Mouse (Mus musculus) kidney, adult 11 months (tissue): ENCODE measurements at regions not wholly inside any gene's neighbourhood (a gene's known extent, or its start where the extent isn't known, plus 50 kb on each side); places are given as distances from the start of the nearest gene placed in this dataset.
"Not testable (repeated sequence)": the region's sequence is repeated elsewhere in the genome, so short reads cannot be mapped to it uniquely, and the experiment has no call there.

Experiments
- DNase-seq: peaks from one replicate; pipeline ENCODE4 v3.0.0; 2022

DNA sequence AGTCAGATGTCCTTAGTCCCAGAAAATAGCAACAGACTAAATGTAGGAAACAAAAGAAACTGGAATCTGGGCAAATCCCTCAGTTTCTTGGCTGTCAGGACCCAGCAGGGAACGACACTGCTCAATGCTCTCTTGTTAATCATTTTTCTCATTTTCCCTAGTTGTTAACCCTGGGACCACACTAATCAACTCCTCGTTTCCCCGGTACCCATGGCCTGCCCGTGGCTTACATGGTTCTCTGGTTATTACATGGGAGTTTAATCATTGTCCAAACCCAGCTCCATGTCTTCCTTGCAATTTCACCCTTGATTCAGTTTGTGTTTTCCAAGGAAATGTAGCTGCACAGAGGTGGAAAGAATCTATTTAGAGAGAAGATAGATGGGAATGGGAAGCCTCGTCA is 580.1 kb upstream of the Klhl29 start:
- DNase-seq, result no peak

DNA sequence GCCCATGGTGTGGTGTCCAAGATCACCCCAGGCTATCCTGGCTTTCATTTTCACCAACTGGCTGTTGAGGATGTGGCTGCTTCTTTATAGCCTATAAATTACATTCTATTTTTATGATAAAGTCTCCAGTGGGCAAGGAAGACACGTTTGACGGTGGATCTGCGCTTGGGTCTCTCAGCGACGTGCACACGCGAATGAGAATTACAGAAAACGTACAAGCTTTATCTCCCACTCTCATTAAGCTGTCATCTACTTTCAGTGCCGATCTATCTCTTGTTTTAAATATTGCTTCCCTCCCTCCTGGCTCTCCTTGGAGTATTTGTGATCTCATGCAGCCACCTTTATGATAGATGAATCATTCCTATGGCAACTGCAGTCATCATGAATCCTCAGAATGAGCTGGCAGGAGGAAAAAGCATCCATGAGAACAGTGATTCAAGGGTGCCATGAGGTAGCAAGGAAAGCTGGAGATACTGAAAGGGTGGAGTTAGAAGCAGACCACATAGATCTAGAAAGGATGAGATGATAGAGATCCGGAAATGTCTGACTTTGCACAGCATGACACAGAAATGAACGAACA is 568.0 kb upstream of the Klhl29 start:
- no peak for DNase-seq

DNA sequence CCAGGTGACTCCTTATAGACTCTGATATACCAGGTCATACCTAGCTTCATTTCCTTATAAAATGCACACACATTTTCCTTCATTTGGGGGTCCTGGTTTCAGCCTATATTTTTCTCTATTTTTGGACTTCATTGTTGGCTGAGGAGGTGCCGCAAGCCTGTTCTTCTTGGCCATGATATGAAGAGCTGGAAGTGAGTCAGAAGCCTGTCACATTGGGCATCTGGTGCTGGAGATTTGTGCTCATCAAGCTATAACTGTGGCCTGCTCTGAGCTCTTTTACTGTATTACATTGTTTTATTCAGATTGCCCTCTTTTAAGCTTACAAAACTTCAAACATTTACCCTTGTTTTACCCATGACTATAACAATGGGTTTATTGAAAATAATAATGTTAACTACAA is 545.8 kb upstream of the Klhl29 start:
- DNase-seq, result no peak

DNA sequence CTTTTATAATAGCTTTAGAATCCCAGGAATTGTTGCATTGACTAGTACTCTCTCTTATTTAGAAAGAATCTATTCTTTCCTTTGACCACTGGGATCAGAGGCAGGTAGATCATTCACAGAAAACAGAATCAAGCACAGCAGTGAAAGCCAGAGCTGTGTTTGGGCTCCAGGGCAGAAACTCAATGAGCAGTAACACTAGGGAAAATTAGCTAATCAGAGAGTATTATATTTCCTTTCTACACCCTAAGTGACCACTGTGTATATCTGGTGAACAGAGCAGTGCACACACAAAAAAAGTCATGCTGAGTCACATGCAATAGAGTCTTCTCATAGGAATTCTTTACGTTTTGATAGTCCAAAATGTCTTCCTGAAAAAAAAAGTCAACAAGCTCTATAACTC is 542.5 kb upstream of the Klhl29 start:
- DNase-seq, result no peak

GRCm38 (mm10) chr12:5906251-5906650 is 530.8 kb upstream of the Klhl29 start:
- DNase-seq, result no peak

DNA sequence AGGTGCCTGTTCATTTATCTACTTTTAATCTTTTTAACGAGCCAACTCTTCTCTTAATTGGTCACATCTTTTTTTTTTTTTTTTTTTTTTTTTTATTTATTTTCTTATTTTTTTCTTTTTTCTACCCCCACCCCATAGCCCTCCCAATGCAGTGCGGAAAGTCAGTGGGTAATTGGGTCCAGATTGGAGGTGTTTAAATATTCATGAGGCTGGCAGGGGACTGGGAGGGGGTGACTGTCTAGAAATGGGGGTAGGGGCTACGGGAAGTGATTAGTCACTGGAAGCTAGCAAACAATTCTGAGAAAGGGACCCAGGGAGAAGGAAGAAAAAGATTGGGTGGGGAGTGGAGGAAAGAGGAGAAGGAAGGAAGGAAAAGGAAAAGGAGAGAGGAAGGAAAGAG is 516.3 kb upstream of the Klhl29 start:
- not testable (repeated sequence) for DNase-seq

- DNase-seq, result no peak
Measured at GRCm38 (mm10) chr12:5866701-5867100, 491.2 kb upstream of the Klhl29 start.

DNA sequence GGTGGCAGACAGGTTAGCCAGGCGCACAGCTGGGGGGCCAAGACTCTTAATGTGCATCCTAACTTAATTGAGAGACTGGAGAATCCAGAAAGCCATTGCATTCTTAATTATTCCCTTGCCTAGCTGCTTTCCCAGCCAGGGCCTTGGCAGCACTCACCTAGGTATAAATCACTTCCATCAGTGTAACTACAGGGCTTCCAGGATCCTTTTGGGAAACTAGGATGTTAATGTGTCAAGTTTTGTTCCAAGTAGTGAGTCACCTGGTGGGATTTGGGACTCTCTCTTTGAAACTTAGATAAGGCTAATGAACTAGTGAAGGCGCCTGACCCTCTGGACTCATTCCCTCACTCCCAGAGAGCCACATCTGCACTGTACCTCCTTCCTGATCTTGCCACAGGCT is 484.3 kb upstream of the Klhl29 start:
- DNase-seq, result no peak

DNA sequence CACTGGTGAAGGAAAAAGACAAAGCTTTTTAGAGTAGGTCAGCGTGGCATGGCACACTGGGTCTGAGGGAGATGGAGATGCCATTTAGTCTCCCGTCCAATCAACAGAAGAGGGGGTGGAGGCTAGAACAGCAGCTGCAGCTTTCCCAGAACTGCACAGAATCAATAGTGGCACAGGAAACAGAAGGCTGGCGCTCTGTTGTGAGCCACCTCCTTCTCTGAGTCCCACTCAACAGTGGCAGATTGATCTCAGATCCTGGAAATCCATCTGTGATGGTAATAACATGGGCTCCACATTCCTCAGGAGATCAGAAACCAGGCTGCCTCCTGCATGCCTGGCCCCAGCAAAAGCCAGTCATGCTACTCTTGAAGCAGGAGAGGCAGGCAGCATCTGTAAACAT is 480.9 kb upstream of the Klhl29 start:
- DNase-seq, result no peak

DNA sequence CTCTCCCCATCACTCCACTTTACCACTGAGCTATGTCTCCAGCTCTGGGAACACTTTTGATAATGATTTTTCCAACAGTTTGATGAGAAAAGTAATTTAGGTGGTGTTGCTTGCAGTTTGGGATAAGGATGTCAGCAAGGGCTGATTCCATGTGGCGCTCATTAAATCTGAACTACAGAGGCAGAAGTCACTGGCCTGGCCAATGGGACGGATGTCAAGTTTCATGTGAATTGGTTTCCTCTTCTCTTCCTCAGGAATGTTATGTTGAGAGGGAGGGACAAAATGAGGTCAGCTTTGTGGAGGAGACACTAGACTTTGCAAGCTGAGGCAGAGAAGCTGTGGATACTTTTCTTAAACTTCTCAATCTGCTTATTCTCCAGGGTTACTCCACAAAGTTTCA is 434.9 kb upstream of the Klhl29 start:
- no peak for DNase-seq

GRCm38 (mm10) chr12:5810009-5810408 is 434.5 kb upstream of the Klhl29 start:
- no peak for DNase-seq

GRCm38 (mm10) chr12:5807996-5808886 is 432.8 kb upstream of the Klhl29 start:
- DNase-seq, result no peak

- DNase-seq, result no peak
Measured at GRCm38 (mm10) chr12:5805731-5806130, 430.2 kb upstream of the Klhl29 start.

DNA sequence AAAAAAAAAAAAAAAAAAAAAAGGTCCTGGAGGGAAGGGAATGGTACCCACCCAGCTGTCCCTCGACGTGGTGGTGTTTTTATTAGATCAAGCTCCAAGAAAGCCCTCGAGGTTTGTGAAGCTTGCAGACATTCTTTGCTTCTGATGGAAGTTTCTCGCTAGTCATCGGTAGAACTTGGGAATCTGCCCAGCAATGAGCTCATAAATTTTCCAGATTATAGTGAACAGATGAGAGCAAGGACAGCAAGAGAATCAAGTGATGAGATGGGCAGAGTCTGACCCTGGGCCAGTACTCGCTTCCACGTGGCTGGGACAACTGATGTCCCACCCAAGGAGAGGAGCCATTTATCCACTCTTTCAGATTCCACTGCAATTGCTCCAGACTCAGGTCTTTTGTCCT is 417.6 kb upstream of the Klhl29 start:
- no peak for DNase-seq

DNA sequence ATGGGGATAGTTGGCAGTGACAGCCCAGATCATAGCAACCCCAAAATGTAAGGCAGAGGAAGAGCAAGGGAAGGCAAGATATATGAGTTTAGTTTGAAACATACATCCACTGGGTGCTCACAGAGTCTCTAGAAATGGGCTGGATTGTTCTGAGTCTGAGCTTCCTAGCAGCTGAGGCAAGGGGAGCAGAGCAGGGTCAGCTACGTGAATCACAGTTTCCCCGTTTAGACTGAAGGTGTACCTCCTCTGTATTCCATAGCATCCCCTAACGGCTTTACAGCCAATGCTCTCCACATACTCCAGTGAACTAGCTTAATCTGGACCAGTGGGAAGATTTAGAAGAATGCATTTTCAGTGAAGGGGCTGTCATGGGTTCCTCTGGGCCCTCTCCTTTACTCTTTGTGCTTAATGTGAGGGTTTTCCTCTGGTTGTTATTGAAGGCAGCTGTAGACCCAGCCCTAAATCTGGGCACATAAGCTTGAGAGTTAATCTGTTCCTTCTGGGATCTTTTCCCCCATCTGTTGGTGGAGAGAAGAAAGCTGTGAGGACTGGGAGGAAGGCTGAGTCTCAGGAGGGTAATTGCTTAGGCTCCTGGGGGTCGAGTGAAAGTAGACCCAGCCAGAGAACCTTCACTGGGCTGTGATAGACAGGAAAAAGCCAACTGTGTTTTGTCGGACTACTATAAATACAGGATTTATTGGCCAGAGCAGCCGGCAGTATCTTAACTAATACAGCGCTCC is 411.8 kb upstream of the Klhl29 start:
- DNase-seq, result no peak

GRCm38 (mm10) chr12:5781276-5781675 is 405.8 kb upstream of the Klhl29 start:
- DNase-seq, result no peak

- DNase-seq, result no peak
Measured at GRCm38 (mm10) chr12:5777556-5777955, 402.1 kb upstream of the Klhl29 start.

DNA sequence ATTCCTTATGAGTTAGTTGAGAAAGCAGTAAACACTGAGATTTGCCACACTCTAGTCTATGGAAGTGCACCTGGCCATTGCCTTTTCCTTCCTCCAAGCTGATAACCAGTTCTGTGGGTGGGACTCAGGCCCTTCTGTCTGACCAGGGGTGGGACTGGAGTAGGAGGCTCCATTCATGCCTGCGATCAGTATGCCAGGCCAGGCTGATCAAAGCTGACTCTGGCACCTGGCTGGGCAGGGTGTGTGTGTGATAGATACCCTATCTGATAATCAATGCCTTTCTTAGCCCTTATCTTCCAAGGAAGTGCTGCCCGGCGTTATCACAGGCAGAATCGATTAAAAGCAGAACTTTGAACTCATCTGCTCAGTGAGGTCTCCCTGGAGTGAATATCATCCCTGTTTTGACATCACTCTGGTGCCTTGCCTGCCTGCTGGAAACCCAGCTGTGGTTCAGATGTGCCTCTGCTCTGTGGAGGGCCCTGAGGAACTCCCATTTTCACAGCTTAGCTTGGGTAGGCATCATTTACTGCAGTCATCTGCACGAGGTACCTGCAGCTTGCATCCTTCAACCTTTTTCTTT is 396.0 kb upstream of the Klhl29 start:
- no peak for DNase-seq

DNA sequence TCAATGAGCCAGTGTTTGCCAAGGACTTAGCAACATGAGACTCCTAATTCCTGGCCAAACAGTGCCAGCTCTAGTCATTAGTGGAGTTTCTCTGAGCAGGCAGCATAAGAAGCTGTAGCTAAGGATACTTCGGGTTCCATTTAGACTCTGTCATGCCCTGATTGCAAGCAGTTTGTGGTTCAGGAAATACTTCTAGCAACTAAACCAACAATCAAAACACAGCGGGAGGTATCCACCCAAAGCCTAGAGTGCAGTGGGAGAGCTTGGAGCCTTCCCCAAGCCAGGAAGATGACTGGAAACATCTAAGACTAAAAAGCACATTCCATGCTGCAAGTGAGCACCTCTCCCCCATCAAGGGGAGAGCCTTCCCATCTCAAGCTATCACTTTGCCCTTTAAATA is 395.0 kb upstream of the Klhl29 start:
- DNase-seq, result no peak

DNA sequence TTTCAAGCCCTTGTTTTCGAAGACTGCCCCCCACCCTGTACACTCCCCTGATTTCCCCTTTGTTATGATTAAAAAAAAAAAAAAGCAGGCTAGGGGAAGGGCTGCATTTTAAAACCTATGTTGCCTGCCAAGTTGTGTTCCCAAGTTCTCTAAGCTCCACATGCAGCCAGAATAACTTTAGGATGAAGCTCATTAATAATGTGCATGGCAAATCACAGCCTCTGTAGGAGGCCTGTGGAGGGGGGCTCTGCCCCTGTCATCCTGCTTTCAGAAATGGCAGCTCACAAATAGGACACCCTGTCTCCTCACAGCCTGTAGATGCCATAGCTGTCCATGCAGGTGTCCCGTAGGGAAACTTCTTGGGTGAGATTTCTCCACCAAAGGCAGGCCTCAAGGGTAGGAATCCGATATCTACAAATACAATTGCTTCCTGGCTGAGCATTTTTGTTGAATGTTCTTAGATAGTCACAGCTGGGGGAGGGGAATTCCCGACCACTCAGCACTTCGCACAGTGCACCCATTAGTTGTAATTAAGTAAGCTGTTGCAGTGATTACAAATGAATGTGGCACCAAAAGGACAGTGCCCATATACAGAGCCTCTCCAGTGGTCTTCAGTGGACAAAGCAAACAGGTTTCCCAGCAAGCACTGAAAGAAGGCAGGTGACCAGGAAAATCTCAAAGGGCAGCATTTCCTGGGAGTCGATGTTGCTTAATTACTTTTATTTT is 389.1 kb upstream of the Klhl29 start:
- DNase-seq, result no peak

DNA sequence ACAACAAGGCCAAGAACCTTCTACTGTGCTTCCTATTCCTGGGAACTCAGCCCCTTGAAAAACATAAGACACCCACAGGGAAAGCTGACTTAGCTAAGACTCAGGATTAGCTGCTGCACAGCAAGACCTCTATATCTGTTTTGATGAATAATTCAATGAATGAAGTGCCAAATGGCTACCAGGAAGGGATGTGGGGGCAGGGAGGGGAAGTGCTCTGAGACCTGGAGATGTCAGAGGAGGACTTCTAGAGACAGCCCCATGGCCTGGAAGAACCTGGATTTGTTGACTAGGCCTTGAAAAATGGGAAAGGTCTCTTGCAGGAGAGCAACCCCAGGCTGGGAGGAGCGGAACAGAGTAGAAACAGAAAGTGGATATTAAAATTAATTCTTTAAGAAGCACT is 388.5 kb upstream of the Klhl29 start:
- no peak for DNase-seq

GRCm38 (mm10) chr12:5762306-5762927 is 386.9 kb upstream of the Klhl29 start:
- no peak for DNase-seq
